Mouse (Mus musculus): ENCODE results near the gene Rptor.

DNA sequence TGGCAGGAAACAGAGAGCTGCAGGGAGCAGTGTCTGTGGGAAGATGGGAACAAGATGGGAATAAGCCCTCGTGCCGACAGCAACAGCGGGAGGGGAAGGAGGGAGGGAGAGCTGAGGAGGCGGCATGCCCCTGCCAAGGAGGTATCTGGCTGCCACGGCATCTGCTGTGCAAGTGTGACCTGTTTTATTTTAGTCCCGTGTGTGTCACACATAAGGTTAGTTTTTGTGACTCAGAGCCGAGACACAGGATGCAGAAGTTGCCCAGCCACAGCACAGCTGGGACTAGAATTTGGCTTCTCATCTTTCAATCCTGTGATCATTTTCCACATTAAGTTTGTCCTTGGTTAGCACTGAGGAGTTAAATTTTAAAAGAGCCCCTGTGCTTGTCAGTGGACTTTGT, 193.7 kb downstream of the Rptor start:
- TF ChIP-seq CTCF (IDR thresholded peaks at IDR 0.05; ENCODE audit: borderline replicate concordance, extremely low read depth, insufficient read depth, insufficient read length) (no peak), POLR2A (IDR thresholded peaks at IDR 0.05; ENCODE audit: borderline replicate concordance, extremely low read depth, insufficient read depth, insufficient read length, poor library complexity, severe bottlenecking) (no peak)
